Mouse (Mus musculus): ENCODE measurements at regions not wholly inside any gene's neighbourhood (a gene's known extent, or its start where the extent isn't known, plus 50 kb on each side); places are given as distances from the start of the nearest gene placed in this dataset.

DNA sequence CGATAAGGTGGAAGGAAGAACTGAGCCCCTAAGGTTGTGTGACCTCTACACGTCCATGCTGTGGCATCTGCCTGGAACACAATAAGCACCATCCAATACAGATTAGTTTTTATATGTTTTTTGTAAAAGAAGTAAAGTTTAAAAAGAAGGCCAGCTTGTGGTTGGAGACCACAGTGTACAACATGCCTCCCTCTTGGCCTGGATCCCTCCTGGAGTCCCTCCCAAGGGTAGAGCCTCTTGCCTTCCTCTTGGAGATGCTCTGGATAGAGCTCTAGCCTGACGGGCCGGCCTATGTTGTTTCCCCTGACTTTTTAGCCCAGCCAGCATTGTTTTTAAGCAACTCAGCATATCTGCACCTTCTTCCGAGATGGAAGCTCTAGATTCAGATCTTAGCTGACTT lies 138.0 kb downstream of the Vegfa start:
- H3K4me1 ChIP-seq (ENCODE audit: insufficient read depth, low read length): no peaks in the 10 kb centered on the region
- H3K9me3 ChIP-seq (ENCODE audit: low read length): no peaks in the 10 kb centered on the region
- ATAC-seq (ENCODE audit: low FRiP score) (no peak), DNase-seq (ENCODE audit: low spot score) (no peak)
- H3K4me3 ChIP-seq (ENCODE audit: low read depth, low read length): no peak overlapping the region
- no peak overlapping the region for H3K9ac ChIP-seq (replicated peaks; ENCODE audit: low read length, poor library complexity, severe bottlenecking)
- TF ChIP-seq CTCF (IDR thresholded peaks at IDR 0.05): no peak
- WGBS: 92% methylated on average over 5 of the region's 5 CpGs
- H3K27me3 ChIP-seq (ENCODE audit: insufficient read depth, low read length): no peaks in the 10 kb centered on the region
- no peak overlapping the region for H3K4me2 ChIP-seq (ENCODE audit: low read depth, low read length, poor library complexity, severe bottlenecking)
- H3K36me3 ChIP-seq (ENCODE audit: insufficient read depth, low read length): no peaks in the 10 kb centered on the region
- H3K27ac ChIP-seq (ENCODE audit: low read depth, low read length): no peak overlapping the region

DNA sequence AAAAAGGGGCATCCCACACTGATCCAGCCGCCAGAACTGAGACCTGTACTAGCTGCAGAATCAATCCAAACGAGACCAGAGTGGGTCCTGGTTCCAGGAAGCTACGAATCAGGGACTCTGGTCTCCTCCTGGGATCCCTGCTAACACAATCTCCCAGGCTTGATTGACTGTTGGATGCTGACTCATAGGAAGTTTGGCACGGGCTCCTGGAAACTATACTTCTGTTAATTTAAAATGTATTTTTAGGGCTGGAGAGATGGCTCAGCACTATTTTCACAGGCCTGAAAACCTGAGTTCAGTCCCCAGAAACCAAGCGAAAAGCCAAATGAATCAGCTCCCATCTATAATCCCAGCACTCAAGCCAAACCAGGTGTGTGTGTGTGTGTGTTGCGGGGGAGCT lies 138.5 kb downstream of the Vegfa start:
- Histone ChIP-seq H3K27me3 (ENCODE audit: insufficient read depth, low read length) (no peaks in the 10 kb centered on the region), H3K4me1 (ENCODE audit: insufficient read depth, low read length) (no peaks in the 10 kb centered on the region), H3K4me3 (ENCODE audit: low read depth, low read length) (no peak overlapping the region), H3K27ac (ENCODE audit: low read depth, low read length) (no peak overlapping the region), H3K4me2 (ENCODE audit: low read depth, low read length, poor library complexity, severe bottlenecking) (no peak overlapping the region), H3K36me3 (ENCODE audit: insufficient read depth, low read length) (no peaks in the 10 kb centered on the region), H3K9ac (replicated peaks; ENCODE audit: low read length, poor library complexity, severe bottlenecking) (no peak overlapping the region), H3K9me3 (ENCODE audit: low read length) (no peaks in the 10 kb centered on the region)
- DNase-seq (ENCODE audit: low spot score) (no peak), ATAC-seq (ENCODE audit: low FRiP score) (no peak)
- WGBS: 79% methylated on average over 6 of the region's 6 CpGs
- no peak for TF ChIP-seq CTCF (IDR thresholded peaks at IDR 0.05)

DNA sequence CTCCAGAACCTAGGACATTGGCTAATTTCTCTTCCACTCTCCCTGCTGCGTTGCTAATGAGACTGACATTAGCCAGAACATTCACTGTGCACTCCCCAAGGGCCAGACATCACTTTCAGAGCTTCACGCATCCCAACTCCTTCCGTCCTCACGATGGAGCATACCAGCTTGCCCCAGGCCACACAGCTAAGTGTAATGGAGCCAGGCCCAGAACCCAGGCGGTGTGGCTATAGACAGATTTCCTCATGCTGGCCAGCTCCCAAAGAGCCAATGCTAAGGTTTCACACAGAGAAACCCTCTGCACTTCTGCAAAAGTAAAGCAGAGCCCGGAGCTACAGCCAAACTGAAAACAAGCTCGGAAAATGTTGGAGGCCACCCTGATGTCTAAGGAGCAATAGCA lies 139.1 kb downstream of the Vegfa start:
- H3K4me3 ChIP-seq (ENCODE audit: low read depth, low read length): no peak overlapping the region
- TF ChIP-seq CTCF (IDR thresholded peaks at IDR 0.05): no peak
- H3K36me3 ChIP-seq (ENCODE audit: insufficient read depth, low read length): no peaks in the 10 kb centered on the region
- WGBS: 71% methylated on average over 7 of the region's 7 CpGs
- no peaks in the 10 kb centered on the region for H3K4me1 ChIP-seq (ENCODE audit: insufficient read depth, low read length)
- H3K9me3 ChIP-seq (ENCODE audit: low read length): no peaks in the 10 kb centered on the region
- DNase-seq (ENCODE audit: low spot score): no peak
- H3K27ac ChIP-seq (ENCODE audit: low read depth, low read length): no peak overlapping the region
- H3K4me2 ChIP-seq (ENCODE audit: low read depth, low read length, poor library complexity, severe bottlenecking): no peak overlapping the region
- no peak for ATAC-seq (ENCODE audit: low FRiP score)
- H3K27me3 ChIP-seq (ENCODE audit: insufficient read depth, low read length): no peaks in the 10 kb centered on the region
- H3K9ac ChIP-seq (replicated peaks; ENCODE audit: low read length, poor library complexity, severe bottlenecking): no peak overlapping the region

DNA sequence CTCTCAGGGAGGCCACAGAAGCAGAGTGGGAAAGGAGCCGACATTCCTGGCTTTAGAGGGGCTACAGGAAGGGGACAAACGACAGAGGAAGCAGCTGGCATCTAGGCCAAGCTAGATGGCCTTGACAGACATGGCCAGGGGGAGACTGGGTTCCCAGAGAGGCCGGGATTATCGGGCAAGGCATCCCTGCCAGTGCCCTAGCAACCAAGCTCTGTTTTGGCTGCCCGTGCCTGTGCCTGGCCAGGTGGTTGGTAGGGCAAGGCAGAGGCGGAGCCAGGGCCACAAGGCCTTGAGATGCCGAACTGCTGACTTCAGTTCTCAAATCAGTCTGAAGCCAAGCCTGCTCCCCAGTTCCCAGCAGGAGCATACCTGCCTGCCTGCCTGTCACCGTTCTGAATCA lies 142.7 kb downstream of the Vegfa start:
- H3K9me3 ChIP-seq (ENCODE audit: low read length): no peaks in the 10 kb centered on the region
- H3K27me3 ChIP-seq (ENCODE audit: insufficient read depth, low read length): no peaks in the 10 kb centered on the region
- H3K27ac ChIP-seq (ENCODE audit: low read depth, low read length): no peak overlapping the region
- 0 out of 2 replicates have a peak, but pooled peaks cover 3% of the 10 kb centered on the region for H3K4me1 ChIP-seq (ENCODE audit: insufficient read depth, low read length)
- no peak overlapping the region for H3K4me3 ChIP-seq (ENCODE audit: low read depth, low read length)
- 51% methylated on average over 8 of the region's 8 CpGs for WGBS
- H3K9ac ChIP-seq (replicated peaks; ENCODE audit: low read length, poor library complexity, severe bottlenecking): no peak overlapping the region
- DNase-seq (ENCODE audit: low spot score) (peak; percentile 52), ATAC-seq (ENCODE audit: low FRiP score) (no peak)
- no peak for TF ChIP-seq CTCF (IDR thresholded peaks at IDR 0.05)
- no peaks in the 10 kb centered on the region for H3K36me3 ChIP-seq (ENCODE audit: insufficient read depth, low read length)
- H3K4me2 ChIP-seq (ENCODE audit: low read depth, low read length, poor library complexity, severe bottlenecking): no peak overlapping the region

DNA sequence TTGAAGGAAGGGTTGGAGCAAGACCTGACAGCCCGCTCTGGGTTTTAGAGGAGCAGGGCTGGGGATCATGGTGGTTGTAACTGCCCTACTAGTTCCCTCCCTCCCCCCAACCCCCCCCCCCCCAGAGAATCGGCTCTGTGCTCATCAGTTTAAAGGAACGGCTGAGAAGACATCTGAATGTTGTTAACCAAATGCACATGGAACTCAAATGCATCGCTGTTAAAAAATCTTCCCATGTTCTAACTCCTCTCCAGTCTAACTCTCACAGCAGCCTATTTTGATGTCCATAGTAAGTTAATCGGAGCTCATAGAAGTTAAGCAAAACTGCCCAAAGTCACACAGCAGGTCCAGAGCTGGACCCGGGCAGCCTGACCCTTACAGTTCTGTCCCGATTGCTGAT lies 143.1 kb downstream of the Vegfa start:
- Histone ChIP-seq H3K27ac (ENCODE audit: low read depth, low read length) (no peak overlapping the region), H3K4me3 (ENCODE audit: low read depth, low read length) (no peak overlapping the region), H3K27me3 (ENCODE audit: insufficient read depth, low read length) (no peaks in the 10 kb centered on the region), H3K36me3 (ENCODE audit: insufficient read depth, low read length) (no peaks in the 10 kb centered on the region), H3K4me1 (ENCODE audit: insufficient read depth, low read length) (0 out of 2 replicates have a peak, but pooled peaks cover 3% of the 10 kb centered on the region), H3K4me2 (ENCODE audit: low read depth, low read length, poor library complexity, severe bottlenecking) (no peak overlapping the region), H3K9me3 (ENCODE audit: low read length) (no peaks in the 10 kb centered on the region), H3K9ac (replicated peaks; ENCODE audit: low read length, poor library complexity, severe bottlenecking) (no peak overlapping the region)
- DNase-seq (ENCODE audit: low spot score): no peak
- WGBS: 73% methylated on average over 7 of the region's 7 CpGs
- TF ChIP-seq CTCF (IDR thresholded peaks at IDR 0.05): no peak
- no peak for ATAC-seq (ENCODE audit: low FRiP score)

DNA sequence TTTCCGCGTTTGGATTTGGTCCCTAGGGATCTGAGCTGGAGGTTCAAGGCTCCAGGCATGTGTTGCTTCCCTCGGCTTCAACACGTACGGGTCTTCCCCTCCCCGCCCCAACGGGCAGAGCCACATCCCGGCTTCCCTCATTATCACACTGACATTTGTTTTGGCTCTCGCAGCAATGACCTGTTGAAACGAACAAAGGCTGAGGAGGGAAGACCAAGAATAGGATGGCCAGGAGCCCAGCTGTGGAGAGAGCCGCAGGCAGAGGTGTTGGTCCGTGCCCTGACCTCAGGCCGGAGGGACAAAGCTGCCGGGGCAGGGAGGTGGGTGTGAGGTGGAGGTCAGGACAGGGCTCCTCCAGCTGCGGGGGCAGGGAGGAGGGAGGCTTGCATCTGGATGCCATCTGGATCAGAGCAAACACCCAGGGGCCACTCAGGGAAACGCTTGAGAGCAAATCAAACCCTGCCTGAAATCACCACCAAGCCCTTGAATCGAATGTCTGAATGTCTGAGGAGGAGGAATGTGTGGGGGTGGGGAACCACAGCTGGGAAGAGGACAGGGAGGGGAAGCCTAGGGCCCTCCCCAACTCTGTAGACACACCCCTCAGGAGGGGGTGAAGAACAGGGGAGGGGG lies 145.6 kb downstream of the Vegfa start:
- Histone ChIP-seq H3K9me3 (ENCODE audit: low read length) (no peaks in the 10 kb centered on the region), H3K27me3 (ENCODE audit: insufficient read depth, low read length) (no peaks in the 10 kb centered on the region), H3K27ac (ENCODE audit: low read depth, low read length) (no peak overlapping the region), H3K36me3 (ENCODE audit: insufficient read depth, low read length) (no peaks in the 10 kb centered on the region), H3K4me2 (ENCODE audit: low read depth, low read length, poor library complexity, severe bottlenecking) (no peak overlapping the region), H3K9ac (replicated peaks; ENCODE audit: low read length, poor library complexity, severe bottlenecking) (no peak overlapping the region), H3K4me1 (ENCODE audit: insufficient read depth, low read length) (0 out of 2 replicates have a peak, but pooled peaks cover 3% of the 10 kb centered on the region), H3K4me3 (ENCODE audit: low read depth, low read length) (no peak overlapping the region)
- ATAC-seq (ENCODE audit: low FRiP score) (no peak), DNase-seq (ENCODE audit: low spot score) (no peak)
- TF ChIP-seq CTCF (IDR thresholded peaks at IDR 0.05): no peak
- 12% methylated on average over 17 of the region's 17 CpGs for WGBS

Data from midbrain, postnatal 0 days (tissue).